Mouse (Mus musculus) urinary bladder, postnatal 10 days (tissue): ENCODE data around the gene 0610040J01Rik.
A peak's percentile ranks its signal among the peaks of the same experiment; 100 is the strongest.

Experiments used
- DNase-seq: peaks from one replicate; pipeline ENCODE4 v3.0.0; 2022; ENCODE audit warnings: low spot score

0610040J01Rik gene

GRCm38 (mm10) chr5:63906149-63907093, 94.3 kb downstream of the 0610040J01Rik start:
- peak; percentile 31 for DNase-seq

- no peak for DNase-seq
These were observed 95.3 kb downstream of the 0610040J01Rik start for GRCm38 (mm10) chr5:63907513-63907912.

DNA sequence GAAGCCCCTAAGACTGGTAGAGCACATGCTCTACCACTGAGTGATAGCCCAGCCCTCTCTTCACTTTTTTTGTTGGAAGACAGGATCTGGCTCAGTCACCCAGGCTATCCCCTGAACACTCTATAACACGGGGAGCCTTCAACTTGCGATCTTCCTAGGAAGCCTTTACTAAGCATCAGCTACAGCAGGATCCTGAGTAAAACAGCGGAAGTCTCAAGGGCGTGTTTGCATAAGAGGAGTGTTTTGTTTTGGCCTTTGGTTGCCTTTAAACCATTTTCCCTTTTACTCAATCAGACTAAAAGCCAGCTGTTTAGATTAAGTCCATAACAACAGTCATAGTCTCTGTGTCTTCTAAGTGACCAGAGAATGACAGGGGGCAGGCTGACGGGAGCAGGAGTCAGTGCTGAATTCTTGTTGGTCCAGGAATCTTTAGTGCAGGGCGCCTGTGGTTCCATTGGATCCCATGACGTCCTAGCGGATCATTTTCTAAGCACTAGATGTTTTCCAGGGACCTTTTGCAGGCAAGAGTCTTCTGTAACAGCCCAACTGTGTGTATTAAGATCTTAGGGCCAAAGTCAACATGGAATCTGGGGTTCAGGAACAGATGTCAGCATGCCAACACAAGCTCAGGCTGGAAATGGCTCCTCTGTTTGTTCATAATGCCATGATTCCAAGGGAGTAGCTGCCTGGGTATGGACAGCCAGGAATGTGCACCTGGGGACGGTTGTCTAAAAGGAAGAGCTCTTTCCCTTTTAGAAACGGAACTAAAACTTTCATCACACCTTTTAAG, 98.2 kb downstream of the 0610040J01Rik start:
- DNase-seq, result no peak

GRCm38 (mm10) chr5:63914896-63915295, 102.7 kb downstream of the 0610040J01Rik start:
- no peak for DNase-seq

- no peak for DNase-seq
These were observed 104.4 kb downstream of the 0610040J01Rik start for GRCm38 (mm10) chr5:63916457-63917139.

DNA sequence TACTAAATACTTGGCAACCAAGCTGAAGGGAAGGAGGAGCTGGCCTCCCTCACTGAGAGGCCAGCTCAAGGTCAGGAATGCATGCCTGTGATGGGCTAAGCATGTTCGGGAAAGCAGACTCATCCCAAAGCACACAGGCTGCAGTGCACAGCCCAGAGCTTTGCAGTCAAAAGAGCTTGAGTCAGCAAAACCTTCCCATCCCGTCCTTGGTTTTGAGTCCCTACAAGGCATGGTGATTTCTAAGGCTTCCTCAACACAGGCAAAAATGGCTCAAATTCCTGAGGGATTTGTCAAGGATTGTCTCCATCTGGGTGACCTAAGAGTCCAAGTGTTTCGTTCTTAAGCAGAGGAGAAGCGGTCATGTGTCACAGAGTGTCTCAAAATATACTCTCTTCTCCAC, 106.0 kb downstream of the 0610040J01Rik start:
- no peak for DNase-seq

DNA sequence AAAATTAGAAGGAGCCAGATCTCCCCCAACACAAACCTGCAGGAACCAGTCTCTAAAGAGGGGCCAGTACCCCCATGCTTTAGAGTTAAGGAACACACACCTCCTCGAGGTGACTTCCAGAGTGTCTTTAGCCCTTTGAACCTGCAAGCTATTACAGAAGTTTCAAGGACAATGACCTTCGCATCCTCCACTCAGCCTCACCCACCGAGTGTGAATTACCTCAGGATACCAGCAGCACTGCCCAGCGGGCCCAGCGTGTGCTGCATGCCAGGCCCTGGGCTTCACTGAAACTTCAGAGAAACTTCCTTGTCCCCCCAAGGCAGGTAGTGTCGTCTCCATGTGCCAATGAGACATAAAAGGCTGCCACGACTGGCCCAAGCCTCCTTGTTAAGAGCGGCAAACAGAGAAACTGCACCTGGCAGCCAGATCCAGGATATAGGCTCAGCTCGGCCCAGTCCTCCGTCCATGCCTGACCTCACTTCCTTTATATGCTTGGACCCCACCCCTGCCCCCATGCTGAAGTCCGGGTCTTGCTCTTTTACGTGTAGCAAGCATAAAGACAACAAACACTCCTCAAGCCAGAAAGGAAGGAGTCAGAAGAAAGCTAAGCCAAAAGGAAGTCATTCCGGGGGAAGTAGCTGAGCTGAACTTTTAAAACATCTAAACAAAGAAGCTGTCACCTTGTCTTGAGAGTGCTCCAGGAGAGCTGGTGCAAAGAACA, 111.3 kb downstream of the 0610040J01Rik start:
- no peak for DNase-seq

- DNase-seq, result no peak
These were observed 113.0 kb downstream of the 0610040J01Rik start for GRCm38 (mm10) chr5:63925035-63925628.

GRCm38 (mm10) chr5:63930824-63931358, 118.7 kb downstream of the 0610040J01Rik start:
- no peak for DNase-seq

- DNase-seq, result no peak
These were observed 120.7 kb downstream of the 0610040J01Rik start for GRCm38 (mm10) chr5:63932829-63933228.

- DNase-seq, result no peak
These were observed 123.4 kb downstream of the 0610040J01Rik start for GRCm38 (mm10) chr5:63935581-63935980.

DNA sequence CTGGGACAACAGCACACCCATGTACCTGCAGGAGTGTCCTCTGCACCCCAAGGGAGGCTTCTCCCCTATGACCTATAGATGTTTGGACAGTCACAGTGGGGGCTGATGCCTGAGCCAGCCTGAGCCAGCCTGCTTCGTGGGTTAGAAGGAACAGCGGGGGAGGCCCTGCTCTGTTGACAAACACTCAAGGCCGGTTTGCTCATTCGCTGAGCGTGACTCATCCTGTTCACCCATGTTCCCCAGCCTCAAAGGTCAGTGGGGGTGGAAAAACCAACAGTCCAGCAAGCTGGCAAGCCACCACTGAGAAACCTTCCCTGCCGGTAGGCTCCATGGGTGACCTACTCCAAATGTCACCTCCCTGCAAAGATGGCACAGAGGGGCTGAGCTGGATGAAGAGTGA, 124.6 kb downstream of the 0610040J01Rik start:
- DNase-seq, result no peak

DNA sequence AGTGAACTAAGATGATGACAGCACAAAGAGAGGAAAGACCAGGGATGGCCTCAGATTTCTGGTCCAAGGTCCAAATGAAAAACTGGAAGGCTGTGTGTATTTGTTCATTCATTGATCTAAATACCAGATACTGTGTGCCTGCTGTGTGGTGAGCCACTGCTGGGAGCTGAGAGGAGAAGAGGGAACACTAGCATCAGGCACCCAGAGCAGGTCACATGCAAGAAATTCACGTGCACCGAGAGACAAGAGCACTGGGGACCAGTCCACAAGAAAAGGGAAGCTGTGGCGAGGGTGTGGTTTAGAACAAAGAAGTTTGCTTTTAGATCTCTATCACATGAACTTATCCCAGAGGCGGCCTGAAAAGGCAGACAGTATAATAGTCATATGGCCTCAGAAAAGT, 126.4 kb downstream of the 0610040J01Rik start:
- no peak for DNase-seq

DNA sequence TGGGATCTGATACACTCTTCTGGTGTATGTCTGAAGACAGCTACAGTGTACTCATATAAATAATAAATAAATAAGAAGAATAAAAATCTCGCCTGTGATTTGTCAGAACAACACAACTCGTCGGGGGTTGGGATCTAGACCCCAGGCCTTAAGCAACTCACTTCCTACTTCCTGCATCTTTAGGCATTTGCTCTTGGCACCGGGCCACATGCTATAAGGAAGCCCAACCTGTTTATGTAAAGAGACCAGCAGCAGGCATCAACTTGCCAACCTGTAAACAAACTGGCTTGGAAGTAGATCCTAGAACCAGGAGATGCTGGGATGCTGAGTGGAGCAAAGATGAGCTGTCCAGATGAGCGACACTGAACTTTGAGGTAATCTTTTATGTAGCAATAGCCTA, 129.7 kb downstream of the 0610040J01Rik start:
- no peak for DNase-seq

DNA sequence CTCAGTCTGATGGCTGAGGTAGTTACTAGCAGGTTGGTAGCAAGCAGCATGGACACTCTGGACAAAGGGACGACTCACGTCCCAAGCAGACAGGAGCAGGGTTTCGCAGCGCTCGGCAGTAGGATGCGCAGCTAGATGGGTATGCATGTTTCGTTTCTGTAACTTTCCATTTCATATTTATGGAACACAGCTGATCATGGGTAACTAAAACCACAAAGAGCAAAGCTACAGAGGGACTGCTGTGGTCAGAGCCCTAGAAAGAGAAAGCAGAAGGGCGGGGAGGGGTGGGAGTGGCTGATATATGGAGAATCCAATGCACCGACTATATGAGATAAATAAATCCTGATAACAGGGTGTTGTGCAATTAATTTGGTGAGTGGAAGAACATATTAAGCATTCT, 131.1 kb downstream of the 0610040J01Rik start:
- no peak for DNase-seq

GRCm38 (mm10) chr5:63947526-63947925, 135.4 kb downstream of the 0610040J01Rik start:
- DNase-seq, result no peak

DNA sequence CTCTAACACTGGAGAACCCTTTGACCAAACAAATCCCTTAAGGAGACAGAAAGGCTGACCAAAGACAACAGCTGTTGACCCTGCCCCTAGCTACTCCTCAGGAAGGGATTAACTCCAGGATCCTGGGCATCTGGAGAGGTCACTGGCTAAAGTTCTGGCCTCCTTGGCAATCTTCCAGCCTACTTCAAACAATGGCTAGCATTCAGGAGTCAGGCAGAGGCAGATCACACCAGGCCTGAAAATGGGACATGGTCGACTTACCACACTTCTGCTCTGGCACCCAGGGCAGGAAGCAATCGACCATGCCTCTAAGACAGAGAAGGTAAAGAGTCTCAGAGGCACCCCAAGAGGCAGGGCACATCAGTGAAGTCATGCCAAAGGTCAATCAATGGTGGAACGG, 137.0 kb downstream of the 0610040J01Rik start:
- DNase-seq, result no peak
